Mouse (Mus musculus) left cerebral cortex, postnatal 4 days (tissue): ENCODE measurements around the gene Slc2a1. TPM values are rescaled to one million over a fixed set of nuclear protein-coding genes. Genes with fewer than 3 reads are reported as not detected.

Experiments used
- DNase-seq: peaks from one replicate; pipeline ENCODE4 v3.0.0-alpha.2; 2022
- intact Hi-C: fragments of 180-260 bp; cut with DNase I; formaldehyde crosslinking; loops from one replicate; pipeline ENCODE4 v1.15.1; 2025
- total RNA-seq, 2 experiments: library from RNA; stranded (reverse); gene quantifications; 2 replicates each; pipeline ENCODE4 v1.2.3; 2021

Slc2a1 gene
- 10 to 100 TPM; 33.5 to 34.1 TPM for total RNA-seq

- intact Hi-C loops, result no loop called here
- DNase-seq, result peak; percentile 95
Observed at GRCm38 (mm10) chr4:119108495-119109408, at the start of gene Slc2a1. Gene Slc2a1, plus strand, starts transcription at chr4:119108711.

GRCm38 (mm10) chr4:119066791-119067190 lies 41.7 kb upstream of the Slc2a1 start:
- intact Hi-C loops, result no loop called here
- DNase-seq, result no peak

GRCm38 (mm10) chr4:119067204-119067603 lies 41.3 kb upstream of the Slc2a1 start:
- no peak for DNase-seq
- intact Hi-C loops, result no loop called here

- intact Hi-C loops, result no loop called here
- no peak for DNase-seq
Observed at GRCm38 (mm10) chr4:119068918-119069317, 39.6 kb upstream of the Slc2a1 start.

- intact Hi-C loops, result no loop called here
Observed at GRCm38 (mm10) chr4:119070181-119070580, 38.3 kb upstream of the Slc2a1 start.

GRCm38 (mm10) chr4:119070959-119071647 lies 37.4 kb upstream of the Slc2a1 start:
- intact Hi-C loops, result no loop called here
- no peak for DNase-seq

More at GRCm38 (mm10) chr4:119070181-119070580, 38.3 kb upstream of the Slc2a1 start:
- DNase-seq, result no peak

GRCm38 (mm10) chr4:119071648-119072362 lies 36.7 kb upstream of the Slc2a1 start:
- intact Hi-C loops, result no loop called here
- no peak for DNase-seq

- no peak for DNase-seq
- intact Hi-C loops, result no loop called here
Observed at GRCm38 (mm10) chr4:119072363-119072940, 36.1 kb upstream of the Slc2a1 start.

GRCm38 (mm10) chr4:119072941-119073451 lies 35.5 kb upstream of the Slc2a1 start:
- DNase-seq, result no peak
- intact Hi-C loops, result no loop called here

GRCm38 (mm10) chr4:119073626-119074025 lies 34.9 kb upstream of the Slc2a1 start:
- intact Hi-C loops, result no loop called here
- DNase-seq, result no peak

- intact Hi-C loops, result no loop called here
- no peak for DNase-seq
Observed at GRCm38 (mm10) chr4:119074596-119074995, 33.9 kb upstream of the Slc2a1 start.

- intact Hi-C loops, result no loop called here
- DNase-seq, result no peak
Observed at GRCm38 (mm10) chr4:119075273-119075672, 33.2 kb upstream of the Slc2a1 start.

GRCm38 (mm10) chr4:119076336-119076735 lies 32.2 kb upstream of the Slc2a1 start:
- intact Hi-C loops, result no loop called here
- no peak for DNase-seq

GRCm38 (mm10) chr4:119077084-119077682 lies 31.3 kb upstream of the Slc2a1 start:
- intact Hi-C loops, result no loop called here
- DNase-seq, result peak; percentile 89

GRCm38 (mm10) chr4:119079928-119080327 lies 28.6 kb upstream of the Slc2a1 start:
- intact Hi-C loops, result no loop called here
- DNase-seq, result no peak

GRCm38 (mm10) chr4:119082740-119083231 lies 25.7 kb upstream of the Slc2a1 start:
- no peak for DNase-seq
- intact Hi-C loops, result no loop called here

- no peak for DNase-seq
- intact Hi-C loops, result no loop called here
Observed at GRCm38 (mm10) chr4:119088424-119088823, 20.1 kb upstream of the Slc2a1 start.

GRCm38 (mm10) chr4:119093890-119094289 lies 14.6 kb upstream of the Slc2a1 start:
- no peak for DNase-seq
- intact Hi-C loops, result no loop called here

- intact Hi-C loops, result no loop called here
- no peak for DNase-seq
Observed at GRCm38 (mm10) chr4:119094987-119095386, 13.5 kb upstream of the Slc2a1 start.

- intact Hi-C loops, result no loop called here
- DNase-seq, result no peak
Observed at GRCm38 (mm10) chr4:119096401-119096800, 12.1 kb upstream of the Slc2a1 start.
